Mouse (Mus musculus): ENCODE measurements around the gene Dtnb. TPM values are rescaled to one million over a fixed set of nuclear protein-coding genes. Genes with fewer than 3 reads are reported as not detected.

Dtnb gene
- polyA plus RNA-seq, 1 experiment from 2014 or later = 44.8 TPM

DNA sequence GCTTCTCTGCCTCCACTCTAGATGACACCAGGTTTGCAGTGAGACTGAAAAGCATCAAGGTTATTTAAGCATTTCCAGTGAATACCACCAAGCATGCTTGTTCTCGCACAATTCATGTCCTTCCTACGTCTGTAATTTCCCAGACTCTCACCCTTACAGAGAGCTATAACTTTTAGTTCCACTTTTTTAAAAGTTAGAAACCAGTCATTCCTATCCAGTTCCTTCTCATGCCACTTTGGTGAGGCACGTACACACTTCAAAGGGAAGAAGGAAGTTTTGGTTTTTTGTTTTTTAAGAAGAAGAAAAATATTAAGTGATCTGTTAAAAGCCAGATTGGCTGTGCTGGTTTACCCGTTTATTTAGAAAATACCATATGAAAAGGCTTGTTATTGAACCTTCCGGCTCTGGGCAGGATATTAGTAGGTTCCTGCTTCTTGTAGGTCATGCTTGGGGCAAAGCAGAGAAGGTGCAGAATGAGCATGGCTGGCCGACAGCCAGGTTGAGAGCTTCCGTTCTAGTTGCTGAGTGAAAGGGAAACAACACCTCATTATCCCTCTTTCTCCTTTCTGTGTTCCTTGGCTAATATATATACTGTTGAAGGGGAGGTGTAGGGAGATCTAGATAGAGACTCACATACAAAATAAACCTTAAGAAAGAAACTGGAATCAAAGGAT, 173.4 kb downstream of the Dtnb start:
- Histone ChIP-seq H3K9ac (no peak overlapping the region), H3K4me3 (no peak overlapping the region), H3K9me3 (no peaks in the 10 kb centered on the region), H3K4me2 (no peak overlapping the region), H3K27ac (replicated peaks) (no peak overlapping the region), H3K4me1 (replicated peaks) (peaks cover 5% of the 10 kb centered on the region), H3K36me3 (no peaks in the 10 kb centered on the region), H3K27me3 (no peaks in the 10 kb centered on the region)
- WGBS = 81% methylated on average over 7 of the region's 7 CpGs
- ATAC-seq (ENCODE audit: low read depth) = no peak

DNA sequence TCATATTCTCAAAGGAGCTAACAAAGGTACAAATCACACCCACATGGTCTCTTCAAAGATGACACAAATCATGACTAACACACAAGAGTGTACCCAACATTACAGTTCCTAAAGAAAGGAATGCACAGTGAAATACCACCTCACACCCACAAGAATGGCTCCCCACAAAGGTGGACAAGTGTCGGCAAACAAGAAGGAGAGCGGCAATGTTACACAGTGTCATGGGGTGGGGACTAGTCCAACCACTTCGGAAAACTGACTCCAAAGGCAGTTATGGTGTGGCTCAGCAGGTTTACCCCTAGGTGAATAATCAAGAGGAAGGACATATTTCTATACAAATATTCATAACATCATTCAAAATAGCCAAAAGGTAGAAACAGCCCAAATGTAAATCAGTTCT, 174.2 kb downstream of the Dtnb start:
- no peaks in the 10 kb centered on the region for H3K9me3 ChIP-seq
- no peak for ATAC-seq (ENCODE audit: low read depth)
- no peak overlapping the region for H3K27ac ChIP-seq (replicated peaks)
- H3K9ac ChIP-seq = no peak overlapping the region
- no peaks in the 10 kb centered on the region for H3K36me3 ChIP-seq
- no peak overlapping the region for H3K4me3 ChIP-seq
- H3K4me2 ChIP-seq = no peak overlapping the region
- WGBS = 94% methylated on average over 3 of the region's 3 CpGs
- no peaks in the 10 kb centered on the region for H3K4me1 ChIP-seq (replicated peaks)
- H3K27me3 ChIP-seq = no peaks in the 10 kb centered on the region

DNA sequence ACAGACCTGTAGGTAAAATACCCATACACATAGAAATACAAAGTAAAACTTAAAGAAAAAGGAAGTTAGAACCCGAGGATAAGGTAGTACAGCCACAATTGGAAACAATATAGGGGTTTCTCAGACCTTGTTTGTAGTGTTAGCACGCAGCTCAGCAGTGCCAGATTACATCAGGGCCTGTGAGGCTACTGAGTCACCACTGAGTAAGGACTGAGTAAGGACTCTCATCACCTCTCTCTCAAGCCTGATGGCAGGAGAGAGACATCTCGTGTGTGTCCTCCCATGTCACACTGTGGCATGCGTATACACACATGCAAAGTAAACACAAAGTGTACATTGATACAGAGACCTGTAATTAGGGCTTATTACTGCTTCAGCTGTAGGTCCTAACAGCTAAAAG, 175.4 kb downstream of the Dtnb start:
- WGBS = 87% methylated on average over 4 of the region's 4 CpGs
- no peaks in the 10 kb centered on the region for H3K9me3 ChIP-seq
- no peak overlapping the region for H3K9ac ChIP-seq
- no peak overlapping the region for H3K27ac ChIP-seq (replicated peaks)
- no peak for ATAC-seq (ENCODE audit: low read depth)
- peaks cover 9% of the 10 kb centered on the region for H3K36me3 ChIP-seq
- H3K27me3 ChIP-seq = no peaks in the 10 kb centered on the region
- no peak overlapping the region for H3K4me2 ChIP-seq
- H3K4me1 ChIP-seq (replicated peaks) = no peaks in the 10 kb centered on the region
- H3K4me3 ChIP-seq = no peak overlapping the region

DNA sequence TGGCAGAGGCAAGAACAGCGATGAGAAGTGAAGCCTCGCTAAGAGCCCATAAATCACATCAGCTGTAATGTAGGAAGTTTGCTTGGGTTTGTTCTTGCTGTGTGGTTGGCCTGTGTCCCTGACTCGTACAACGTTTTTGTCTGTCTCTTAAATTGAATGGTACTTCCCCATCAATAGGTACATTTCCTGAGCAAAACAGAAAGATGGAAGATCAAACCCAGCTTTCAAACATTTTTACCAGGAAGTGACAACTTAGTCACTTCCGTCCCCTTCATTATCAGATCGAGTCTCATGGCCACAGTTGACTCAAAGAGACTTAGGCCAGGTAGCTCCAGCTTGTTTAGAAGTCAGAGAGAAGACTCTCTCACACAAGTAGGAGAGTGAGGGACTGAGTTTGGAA, 183.3 kb downstream of the Dtnb start:
- no peak overlapping the region for H3K4me3 ChIP-seq
- no peak overlapping the region for H3K9ac ChIP-seq
- no peaks in the 10 kb centered on the region for H3K9me3 ChIP-seq
- no peaks in the 10 kb centered on the region for H3K4me1 ChIP-seq (replicated peaks)
- no peak overlapping the region for H3K4me2 ChIP-seq
- WGBS = 77% methylated on average over 6 of the region's 6 CpGs
- H3K27ac ChIP-seq (replicated peaks) = no peak overlapping the region
- H3K36me3 ChIP-seq = peaks cover 14% of the 10 kb centered on the region
- H3K27me3 ChIP-seq = no peaks in the 10 kb centered on the region
- ATAC-seq (ENCODE audit: low read depth) = no peak

GRCm38 (mm10) chr12:3756216-3756615, 184.0 kb downstream of the Dtnb start:
- H3K4me2 ChIP-seq = no peak overlapping the region
- no peak overlapping the region for H3K9ac ChIP-seq
- H3K27ac ChIP-seq (replicated peaks) = no peak overlapping the region
- no peak overlapping the region for H3K4me3 ChIP-seq
- 95% methylated on average over 3 of the region's 3 CpGs for WGBS
- no peaks in the 10 kb centered on the region for H3K27me3 ChIP-seq
- ATAC-seq (ENCODE audit: low read depth) = no peak
- no peaks in the 10 kb centered on the region for H3K9me3 ChIP-seq
- peaks cover 14% of the 10 kb centered on the region for H3K36me3 ChIP-seq
- peaks cover 5% of the 10 kb centered on the region for H3K4me1 ChIP-seq (replicated peaks)

GRCm38 (mm10) chr12:3758127-3758526, 185.9 kb downstream of the Dtnb start:
- H3K4me1 ChIP-seq (replicated peaks) = peaks cover 10% of the 10 kb centered on the region
- no peak overlapping the region for H3K4me2 ChIP-seq
- H3K4me3 ChIP-seq = no peak overlapping the region
- no peaks in the 10 kb centered on the region for H3K9me3 ChIP-seq
- H3K9ac ChIP-seq = no peak overlapping the region
- no peak overlapping the region for H3K27ac ChIP-seq (replicated peaks)
- WGBS = 86% methylated on average over 3 of the region's 3 CpGs
- H3K27me3 ChIP-seq = no peaks in the 10 kb centered on the region
- ATAC-seq (ENCODE audit: low read depth) = no peak
- H3K36me3 ChIP-seq = peaks cover under 1% of the 10 kb centered on the region

DNA sequence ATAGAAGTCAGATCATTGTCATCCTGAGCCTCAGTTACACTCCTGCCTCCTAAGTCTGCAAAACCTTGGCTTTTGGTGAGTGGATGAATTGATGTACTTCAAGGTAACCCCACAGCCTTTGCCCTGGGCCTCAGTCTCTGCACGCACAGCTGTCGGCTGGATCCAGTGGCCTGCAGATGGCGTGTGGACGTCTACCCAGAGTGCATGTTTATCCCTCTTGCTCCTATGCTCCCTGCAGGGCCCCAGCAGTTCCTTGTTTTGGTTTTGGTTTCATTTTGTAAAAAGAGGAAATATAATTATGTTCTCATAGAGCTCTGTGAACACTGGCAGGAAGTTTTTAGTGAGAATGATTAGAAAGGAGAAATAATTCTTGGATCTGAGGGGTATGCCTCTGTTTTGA, 187.2 kb downstream of the Dtnb start:
- Histone ChIP-seq H3K4me2 (no peak overlapping the region), H3K36me3 (no peaks in the 10 kb centered on the region; the same call in 1 of the 2 replicates), H3K9ac (no peak overlapping the region), H3K4me1 (replicated peaks) (peaks cover 10% of the 10 kb centered on the region), H3K27me3 (no peaks in the 10 kb centered on the region), H3K4me3 (no peak overlapping the region), H3K27ac (replicated peaks) (no peak overlapping the region), H3K9me3 (no peaks in the 10 kb centered on the region)
- no peak for ATAC-seq (ENCODE audit: low read depth)
- WGBS = 71% methylated on average over 4 of the region's 4 CpGs

- Histone ChIP-seq H3K9me3 (no peaks in the 10 kb centered on the region), H3K4me3 (no peak overlapping the region), H3K4me1 (replicated peaks) (peaks cover 10% of the 10 kb centered on the region), H3K9ac (no peak overlapping the region), H3K36me3 (no peaks in the 10 kb centered on the region; the same call in 1 of the 2 replicates), H3K4me2 (no peak overlapping the region), H3K27me3 (no peaks in the 10 kb centered on the region), H3K27ac (replicated peaks) (peak overlapping the region; percentile 63)
- 58% methylated on average over 4 of the region's 4 CpGs for WGBS
- ATAC-seq (ENCODE audit: low read depth) = peak; percentile 72
Observed at GRCm38 (mm10) chr12:3760876-3761590, 188.9 kb downstream of the Dtnb start.

GRCm38 (mm10) chr12:3761591-3762295, 189.6 kb downstream of the Dtnb start:
- Histone ChIP-seq H3K4me3 (no peak overlapping the region), H3K9ac (no peak overlapping the region), H3K27me3 (no peaks in the 10 kb centered on the region), H3K9me3 (no peaks in the 10 kb centered on the region), H3K36me3 (no peaks in the 10 kb centered on the region; the same call in 1 of the 2 replicates), H3K4me1 (replicated peaks) (peaks cover 10% of the 10 kb centered on the region), H3K27ac (replicated peaks) (peak overlapping the region; percentile 63), H3K4me2 (no peak overlapping the region)
- ATAC-seq (ENCODE audit: low read depth) = peak; percentile 65; the same call in 1 of the 2 replicates
- 71% methylated on average over 6 of the region's 6 CpGs for WGBS

GRCm38 (mm10) chr12:3764191-3764804, 192.1 kb downstream of the Dtnb start:
- Histone ChIP-seq H3K9ac (no peak overlapping the region), H3K9me3 (no peaks in the 10 kb centered on the region)
- 85% methylated on average over 3 of the region's 3 CpGs for WGBS

DNA sequence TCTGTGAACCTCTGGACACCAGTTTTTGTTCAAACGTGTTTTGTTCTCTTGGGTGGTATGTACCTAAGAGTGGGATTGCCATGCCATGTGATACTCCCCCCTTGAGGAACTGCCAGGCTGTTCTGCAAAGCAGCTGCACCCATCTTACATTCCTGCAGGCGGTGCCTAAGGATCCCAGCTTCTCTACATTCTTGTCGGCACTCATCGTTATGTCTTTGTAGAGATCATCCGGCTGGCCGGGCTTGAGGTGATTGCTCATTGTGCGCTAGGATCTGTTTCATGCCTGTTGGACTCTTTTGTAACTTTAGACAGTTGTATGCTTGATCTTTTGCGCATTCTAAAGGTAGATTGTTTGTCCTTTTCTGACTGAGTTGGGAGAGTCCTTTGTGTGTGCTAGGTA, 195.2 kb downstream of the Dtnb start:
- no peak overlapping the region for H3K4me3 ChIP-seq
- H3K9me3 ChIP-seq = no peaks in the 10 kb centered on the region
- no peaks in the 10 kb centered on the region for H3K4me1 ChIP-seq (replicated peaks)
- WGBS = 43% methylated on average over 8 of the region's 8 CpGs
- no peak for ATAC-seq (ENCODE audit: low read depth)
- H3K27ac ChIP-seq (replicated peaks) = no peak overlapping the region
- no peak overlapping the region for H3K4me2 ChIP-seq
- no peak overlapping the region for H3K9ac ChIP-seq
- H3K27me3 ChIP-seq = no peaks in the 10 kb centered on the region
- H3K36me3 ChIP-seq = no peaks in the 10 kb centered on the region

More at GRCm38 (mm10) chr12:3764191-3764804, 192.1 kb downstream of the Dtnb start:
- Histone ChIP-seq H3K4me3 (no peak overlapping the region), H3K27ac (replicated peaks) (no peak overlapping the region), H3K27me3 (no peaks in the 10 kb centered on the region), H3K36me3 (no peaks in the 10 kb centered on the region), H3K4me1 (replicated peaks) (peaks cover 10% of the 10 kb centered on the region), H3K4me2 (no peak overlapping the region)
- no peak for ATAC-seq (ENCODE audit: low read depth)

DNA sequence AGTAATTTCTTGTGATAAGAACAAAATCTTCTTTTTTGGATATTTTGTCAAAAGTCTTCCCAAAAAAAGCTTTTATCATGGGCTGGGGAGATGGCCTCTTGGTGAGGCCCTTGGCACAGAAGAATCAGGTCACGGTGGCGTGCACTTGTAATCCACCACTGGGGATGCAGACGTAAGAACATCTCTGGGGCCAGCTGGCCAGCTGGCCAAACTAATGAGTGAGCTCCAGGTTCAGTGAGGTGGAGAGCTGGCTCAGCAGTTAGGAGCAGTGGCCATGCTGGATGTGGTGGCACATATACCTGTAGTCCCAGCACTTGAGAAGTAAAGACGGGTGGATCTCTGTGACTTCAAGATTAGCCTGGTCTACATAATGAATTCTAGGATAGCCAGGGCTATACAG, 196.2 kb downstream of the Dtnb start:
- H3K36me3 ChIP-seq = peaks cover 8% of the 10 kb centered on the region; the same call in 1 of the 2 replicates
- 87% methylated on average over 4 of the region's 4 CpGs for WGBS
- ATAC-seq (ENCODE audit: low read depth) = no peak
- no peak overlapping the region for H3K4me3 ChIP-seq
- no peaks in the 10 kb centered on the region for H3K9me3 ChIP-seq
- no peak overlapping the region for H3K9ac ChIP-seq
- no peaks in the 10 kb centered on the region for H3K27me3 ChIP-seq
- no peak overlapping the region for H3K4me2 ChIP-seq
- H3K27ac ChIP-seq (replicated peaks) = no peak overlapping the region
- H3K4me1 ChIP-seq (replicated peaks) = no peaks in the 10 kb centered on the region
